Mouse (Mus musculus): Measurements from ENCODE around the gene Lrp6. TPM values are rescaled to one million over a fixed set of nuclear protein-coding genes. Genes with fewer than 3 reads are reported as not detected.

The Lrp6 gene
- total and polyA plus RNA-seq, 2 experiments from 2014 or later = 15.9 to 26.6 TPM

DNA sequence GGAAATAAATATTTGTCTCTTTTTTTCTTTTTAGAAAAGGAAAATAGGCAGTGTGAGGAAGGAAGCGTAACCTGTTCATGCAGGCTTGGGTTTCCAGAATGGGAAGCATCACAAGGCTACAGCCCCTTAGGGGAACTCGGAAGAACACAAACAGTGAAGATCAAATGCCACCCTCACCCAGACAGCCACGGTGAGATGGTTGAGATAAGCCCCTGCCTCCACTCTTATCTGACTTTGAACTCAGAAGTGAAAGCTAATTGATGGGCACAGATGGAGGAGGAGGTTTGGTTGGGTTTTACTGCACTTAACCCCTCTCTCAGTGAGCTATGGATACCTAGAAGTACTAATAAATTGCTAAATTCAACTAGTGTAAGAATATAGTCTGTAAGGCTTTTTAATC is 33.7 kb downstream of the Lrp6 start:
- 55% methylated on average over 3 of the region's 3 CpGs for WGBS
- Histone ChIP-seq H3K9me3 (replicated peaks; ENCODE audit: control insufficient read depth, low read length) (no peaks in the 10 kb centered on the region; the same call in 1 of the 2 replicates), H3K27ac (ENCODE audit: low read depth) (no peak overlapping the region), H3K27me3 (ENCODE audit: control insufficient read depth, insufficient read depth, low read length) (no peaks in the 10 kb centered on the region), H3K36me3 (replicated peaks; ENCODE audit: control insufficient read depth, insufficient read depth, low read length) (no peaks in the 10 kb centered on the region), H3K4me2 (ENCODE audit: low read depth, low read length) (no peak overlapping the region), H3K4me3 (ENCODE audit: low read depth, low read length) (no peak overlapping the region), H3K9ac (replicated peaks; ENCODE audit: low read depth, low read length) (no peak overlapping the region), H3K4me1 (ENCODE audit: control insufficient read depth, insufficient read depth) (peaks cover 11% of the 10 kb centered on the region; the same call in 1 of the 2 replicates)
- DNase-seq (ENCODE audit: low spot score) = no peak
- no peak for TF ChIP-seq CTCF (IDR thresholded peaks at IDR 0.05; ENCODE audit: low read depth)
- TF ChIP-seq EP300 (IDR thresholded peaks at IDR 0.05; ENCODE audit: low read depth) = no peak
- no peak for ATAC-seq (ENCODE audit: insufficient read depth, low read depth)

DNA sequence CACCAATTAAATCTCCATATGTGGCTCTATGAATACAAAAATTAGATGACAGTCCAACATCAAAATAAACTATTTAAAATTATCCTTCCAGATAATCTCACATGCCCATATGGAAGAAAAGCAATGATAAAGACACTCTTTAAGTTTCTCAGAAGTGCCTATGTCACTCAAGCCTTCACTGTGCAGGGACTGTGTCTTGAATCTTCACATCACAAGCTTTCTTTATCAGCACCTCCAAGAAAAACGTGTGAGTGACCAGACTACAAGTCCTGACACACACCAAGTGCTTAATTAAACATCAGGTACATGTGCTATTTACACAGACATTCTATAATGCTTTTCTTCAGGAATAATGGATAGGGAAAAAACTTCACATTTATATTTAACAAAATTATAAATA is 34.8 kb downstream of the Lrp6 start:
- no peaks in the 10 kb centered on the region for H3K36me3 ChIP-seq (replicated peaks; ENCODE audit: control insufficient read depth, insufficient read depth, low read length)
- H3K27ac ChIP-seq (ENCODE audit: low read depth) = no peak overlapping the region
- H3K27me3 ChIP-seq (ENCODE audit: control insufficient read depth, insufficient read depth, low read length) = no peaks in the 10 kb centered on the region
- 15% methylated on average over 1 of the region's 1 CpGs for WGBS
- peaks cover 21% of the 10 kb centered on the region; the same call in 1 of the 2 replicates for H3K4me1 ChIP-seq (ENCODE audit: control insufficient read depth, insufficient read depth)
- TF ChIP-seq CTCF (IDR thresholded peaks at IDR 0.05; ENCODE audit: low read depth) (no peak), EP300 (IDR thresholded peaks at IDR 0.05; ENCODE audit: low read depth) (no peak)
- no peak overlapping the region for H3K4me2 ChIP-seq (ENCODE audit: low read depth, low read length)
- ATAC-seq (ENCODE audit: insufficient read depth, low read depth) (no peak), DNase-seq (ENCODE audit: low spot score) (no peak)
- H3K4me3 ChIP-seq (ENCODE audit: low read depth, low read length) = no peak overlapping the region
- no peak overlapping the region for H3K9ac ChIP-seq (replicated peaks; ENCODE audit: low read depth, low read length)
- no peaks in the 10 kb centered on the region; the same call in 1 of the 2 replicates for H3K9me3 ChIP-seq (replicated peaks; ENCODE audit: control insufficient read depth, low read length)

DNA sequence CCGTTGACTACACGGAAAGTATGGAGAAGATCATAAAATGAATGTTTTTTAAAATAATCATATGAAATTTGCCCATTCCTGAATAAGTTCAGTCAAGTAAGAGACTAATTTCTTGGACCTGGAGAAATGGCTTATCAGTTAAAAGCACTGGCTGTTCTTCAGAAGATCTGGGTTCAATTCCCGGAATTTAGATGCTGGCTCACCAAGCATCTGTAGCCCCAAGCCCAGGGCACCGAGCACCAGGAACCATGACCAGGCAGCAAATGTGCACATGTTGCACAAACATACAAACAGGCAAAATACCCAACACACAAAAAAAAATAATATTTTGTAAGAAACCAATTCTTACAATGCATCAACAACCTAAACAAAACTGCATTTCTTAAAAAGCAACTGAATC is 37.4 kb downstream of the Lrp6 start:
- Histone ChIP-seq H3K36me3 (replicated peaks; ENCODE audit: control insufficient read depth, insufficient read depth, low read length) (no peaks in the 10 kb centered on the region), H3K4me3 (ENCODE audit: low read depth, low read length) (no peak overlapping the region), H3K4me2 (ENCODE audit: low read depth, low read length) (no peak overlapping the region), H3K9ac (replicated peaks; ENCODE audit: low read depth, low read length) (no peak overlapping the region), H3K9me3 (replicated peaks; ENCODE audit: control insufficient read depth, low read length) (no peaks in the 10 kb centered on the region; the same call in 1 of the 2 replicates), H3K27me3 (ENCODE audit: control insufficient read depth, insufficient read depth, low read length) (no peaks in the 10 kb centered on the region), H3K27ac (ENCODE audit: low read depth) (no peak overlapping the region), H3K4me1 (ENCODE audit: control insufficient read depth, insufficient read depth) (peaks cover 28% of the 10 kb centered on the region; the same call in 1 of the 2 replicates)
- 92% methylated on average over 4 of the region's 4 CpGs for WGBS
- TF ChIP-seq CTCF (IDR thresholded peaks at IDR 0.05; ENCODE audit: low read depth) (no peak), EP300 (IDR thresholded peaks at IDR 0.05; ENCODE audit: low read depth) (no peak)
- ATAC-seq (ENCODE audit: insufficient read depth, low read depth) = no peak
- no peak for DNase-seq (ENCODE audit: low spot score)

DNA sequence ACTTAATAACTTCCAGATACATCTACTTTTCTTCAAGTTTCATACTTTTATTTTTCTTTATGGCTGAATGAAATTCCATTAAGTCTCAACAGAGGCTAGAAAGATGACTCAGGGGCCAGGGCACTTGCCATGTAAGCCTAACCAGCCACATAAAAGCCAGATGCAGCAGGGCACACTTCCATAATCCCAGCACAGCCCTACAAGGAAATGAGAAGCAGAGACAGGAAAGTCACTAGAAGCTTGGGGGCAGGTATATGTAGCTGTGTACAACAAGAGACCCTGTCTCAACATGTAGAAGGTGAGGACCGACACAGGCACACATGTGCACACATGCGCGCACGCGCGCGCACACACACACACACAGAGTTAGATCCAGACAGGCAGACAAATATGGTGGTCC is 38.4 kb downstream of the Lrp6 start:
- Histone ChIP-seq H3K27ac (ENCODE audit: low read depth) (no peak overlapping the region; the same call in 1 of the 2 replicates), H3K4me3 (ENCODE audit: low read depth, low read length) (no peak overlapping the region), H3K9me3 (replicated peaks; ENCODE audit: control insufficient read depth, low read length) (no peaks in the 10 kb centered on the region; the same call in 1 of the 2 replicates), H3K4me1 (ENCODE audit: control insufficient read depth, insufficient read depth) (peaks cover 28% of the 10 kb centered on the region; the same call in 1 of the 2 replicates), H3K27me3 (ENCODE audit: control insufficient read depth, insufficient read depth, low read length) (no peaks in the 10 kb centered on the region), H3K9ac (replicated peaks; ENCODE audit: low read depth, low read length) (no peak overlapping the region), H3K36me3 (replicated peaks; ENCODE audit: control insufficient read depth, insufficient read depth, low read length) (no peaks in the 10 kb centered on the region), H3K4me2 (ENCODE audit: low read depth, low read length) (no peak overlapping the region)
- TF ChIP-seq CTCF (IDR thresholded peaks at IDR 0.05; ENCODE audit: low read depth) = no peak
- TF ChIP-seq EP300 (IDR thresholded peaks at IDR 0.05; ENCODE audit: low read depth) = no peak
- WGBS = 95% methylated on average over 7 of the region's 7 CpGs
- ATAC-seq (ENCODE audit: insufficient read depth, low read depth) = no peak
- DNase-seq (ENCODE audit: low spot score) = no peak

DNA sequence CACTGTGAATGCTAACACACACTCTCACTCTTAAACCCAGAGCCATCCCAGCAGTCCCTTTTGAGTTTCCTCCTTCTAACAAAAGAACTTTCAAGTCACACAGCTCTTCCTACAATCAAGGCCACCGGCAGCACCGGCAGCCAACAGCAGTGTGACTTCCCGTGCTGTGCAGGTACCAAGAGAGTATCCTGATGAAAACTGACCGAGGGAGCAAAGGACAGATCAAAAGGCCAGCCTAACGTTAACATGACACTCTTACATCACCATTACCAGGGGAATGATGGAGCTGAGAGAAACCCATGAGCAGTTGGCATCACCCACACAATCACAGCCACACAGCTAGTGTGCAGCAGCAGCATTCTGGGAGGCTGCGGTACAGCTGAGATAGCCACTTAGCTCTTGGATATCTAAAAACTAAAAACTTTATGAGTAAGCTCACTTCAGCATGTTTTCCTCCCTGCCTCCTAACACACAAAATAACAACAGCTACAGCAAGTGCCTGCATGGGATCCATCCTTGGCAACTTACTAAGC is 39.1 kb downstream of the Lrp6 start:
- Histone ChIP-seq H3K36me3 (replicated peaks; ENCODE audit: control insufficient read depth, insufficient read depth, low read length) (no peaks in the 10 kb centered on the region), H3K4me3 (ENCODE audit: low read depth, low read length) (no peak overlapping the region), H3K4me2 (ENCODE audit: low read depth, low read length) (no peak overlapping the region), H3K4me1 (ENCODE audit: control insufficient read depth, insufficient read depth) (peaks cover 23% of the 10 kb centered on the region; the same call in 1 of the 2 replicates), H3K27me3 (ENCODE audit: control insufficient read depth, insufficient read depth, low read length) (no peaks in the 10 kb centered on the region), H3K9me3 (replicated peaks; ENCODE audit: control insufficient read depth, low read length) (no peaks in the 10 kb centered on the region; the same call in 1 of the 2 replicates), H3K9ac (replicated peaks; ENCODE audit: low read depth, low read length) (no peak overlapping the region), H3K27ac (ENCODE audit: low read depth) (no peak overlapping the region; the same call in 1 of the 2 replicates)
- no peak for TF ChIP-seq EP300 (IDR thresholded peaks at IDR 0.05; ENCODE audit: low read depth)
- TF ChIP-seq CTCF (IDR thresholded peaks at IDR 0.05; ENCODE audit: low read depth) = no peak
- DNase-seq (ENCODE audit: low spot score) (no peak), ATAC-seq (ENCODE audit: insufficient read depth, low read depth) (no peak)
- 21% methylated on average over 6 of the region's 6 CpGs for WGBS

Measured in heart, postnatal 0 days (tissue).